Comparison of ENCODE assay signal across 15 mouse cellular contexts in genomic region chr7:67776636-67777305, GRCm38 (mm10). TPM values are rescaled to one million over a fixed set of nuclear protein-coding genes. Genes with fewer than 3 reads are reported as not detected.
A peak's percentile ranks its signal among the peaks of the same experiment; 100 is the strongest.
DNase-seq lines count a peak whose midpoint lies in the region; ATAC-seq lines count a peak whose summit lies in the region.
"Had no signal": no experiment of that assay in that cellular context is flagged by ENCODE, and none has a peak within 500 bp of the region (broad histone marks: within the 10 kb centered on the region; RNA-seq: fewer than 3 reads in every experiment).

No protein-coding gene starts in this region.

- H3K9ac ChIP-seq in hindbrain, embryonic 13.5 days = no peak overlapping the region
- H3K9ac ChIP-seq in midbrain, embryonic 11.5 days (ENCODE audit: low read length) = no peak overlapping the region
- H3K9ac ChIP-seq in midbrain, embryonic 15.5 days = no peak overlapping the region
- H3K9ac ChIP-seq in kidney, embryonic 16.5 days (replicated peaks; ENCODE audit: low read length) = peak overlapping the region; percentile 20; the same call in 1 of the 2 replicates

- no peaks in the 10 kb centered on the region for H3K36me3 ChIP-seq in hindbrain, embryonic 10.5 days
- H3K36me3 ChIP-seq in hindbrain, embryonic 13.5 days = no peaks in the 10 kb centered on the region
- no peaks in the 10 kb centered on the region for H3K36me3 ChIP-seq in midbrain, embryonic 11.5 days (ENCODE audit: control insufficient read depth, insufficient read depth, low read length)
- H3K36me3 ChIP-seq in midbrain, embryonic 15.5 days (replicated peaks) = no peaks in the 10 kb centered on the region
- H3K36me3 ChIP-seq in kidney, embryonic 16.5 days (ENCODE audit: insufficient read depth, low read length) = no peaks in the 10 kb centered on the region
- H3K36me3 ChIP-seq: G1E had no signal

- H3K9me3 ChIP-seq in hindbrain, embryonic 10.5 days = no peaks in the 10 kb centered on the region
- no peaks in the 10 kb centered on the region for H3K9me3 ChIP-seq in hindbrain, embryonic 13.5 days
- no peaks in the 10 kb centered on the region for H3K9me3 ChIP-seq in midbrain, embryonic 11.5 days (ENCODE audit: control insufficient read depth, low read length)
- H3K9me3 ChIP-seq in midbrain, embryonic 15.5 days = no peaks in the 10 kb centered on the region
- H3K9me3 ChIP-seq in kidney, embryonic 16.5 days (ENCODE audit: low read length) = no peaks in the 10 kb centered on the region

- H3K4me1 ChIP-seq in hindbrain, embryonic 10.5 days (replicated peaks) = peaks cover 6% of the 10 kb centered on the region; the same call in 1 of the 2 replicates
- no peaks in the 10 kb centered on the region for H3K4me1 ChIP-seq in hindbrain, embryonic 13.5 days (replicated peaks)
- H3K4me1 ChIP-seq in midbrain, embryonic 11.5 days (ENCODE audit: control insufficient read depth, insufficient read depth, low read length) = 0 out of 2 replicates have a peak, but pooled peaks cover 3% of the 10 kb centered on the region
- no peaks in the 10 kb centered on the region for H3K4me1 ChIP-seq in midbrain, embryonic 15.5 days
- H3K4me1 ChIP-seq in kidney, embryonic 16.5 days (ENCODE audit: insufficient read depth, low read length) = peaks cover 11% of the 10 kb centered on the region

- peak overlapping the region; percentile 12; the same call in 1 of the 2 replicates for H3K27ac ChIP-seq in hindbrain, embryonic 10.5 days
- no peak overlapping the region for H3K27ac ChIP-seq in hindbrain, embryonic 13.5 days
- H3K27ac ChIP-seq in midbrain, embryonic 11.5 days (ENCODE audit: low read depth, low read length) = no peak overlapping the region
- no peak overlapping the region for H3K27ac ChIP-seq in midbrain, embryonic 15.5 days
- H3K27ac ChIP-seq in kidney, embryonic 16.5 days (ENCODE audit: low read length) = no peak overlapping the region

- 0 out of 2 replicates have a peak, but pooled peaks cover under 1% of the 10 kb centered on the region for H3K27me3 ChIP-seq in hindbrain, embryonic 10.5 days (ENCODE audit: insufficient read depth, poor library complexity, severe bottlenecking)
- H3K27me3 ChIP-seq in hindbrain, embryonic 13.5 days = no peaks in the 10 kb centered on the region
- no peaks in the 10 kb centered on the region for H3K27me3 ChIP-seq in midbrain, embryonic 11.5 days (ENCODE audit: control insufficient read depth, insufficient read depth, low read length)
- H3K27me3 ChIP-seq in midbrain, embryonic 15.5 days (replicated peaks) = no peaks in the 10 kb centered on the region
- no peaks in the 10 kb centered on the region for H3K27me3 ChIP-seq in kidney, embryonic 16.5 days (ENCODE audit: insufficient read depth, low read length)

- no peak overlapping the region for H3K4me2 ChIP-seq in hindbrain, embryonic 13.5 days
- H3K4me2 ChIP-seq in midbrain, embryonic 11.5 days = no peak overlapping the region
- no peak overlapping the region for H3K4me2 ChIP-seq in midbrain, embryonic 15.5 days
- peak overlapping the region; percentile 10; the same call in 1 of the 2 replicates for H3K4me2 ChIP-seq in kidney, embryonic 16.5 days (replicated peaks; ENCODE audit: low read depth, low read length)

- H3K4me3 ChIP-seq in hindbrain, embryonic 10.5 days = no peak overlapping the region
- no peak overlapping the region for H3K4me3 ChIP-seq in hindbrain, embryonic 13.5 days
- no peak overlapping the region for H3K4me3 ChIP-seq in midbrain, embryonic 11.5 days (ENCODE audit: low read depth, low read length)
- H3K4me3 ChIP-seq in midbrain, embryonic 15.5 days = no peak overlapping the region
- H3K4me3 ChIP-seq in kidney, embryonic 16.5 days (ENCODE audit: low read length) = no peak overlapping the region
- H3K4me3 ChIP-seq: erythroblast, embryonic 14.5 days had no signal

- ATAC-seq in hindbrain, embryonic 13.5 days (ENCODE audit: low FRiP score) = no peak
- ATAC-seq in midbrain, embryonic 11.5 days (ENCODE audit: low FRiP score) = no peak
- ATAC-seq in midbrain, embryonic 15.5 days (replicated peaks) = no peak
- ATAC-seq in kidney, embryonic 16.5 days (ENCODE audit: low FRiP score, low TSS enrichment) = no peak
- no peak for ATAC-seq in megakaryocyte-erythroid progenitor cell, adult 5-6 weeks (replicated peaks; ENCODE audit: low FRiP score, low TSS enrichment, poor library complexity, severe bottlenecking)
- ATAC-seq: inflammation-experienced regulatory T-cells, adult 6 months had no signal

- 60% methylated on average over 12 of the region's 12 CpGs for WGBS in hindbrain, embryonic 10.5 days
- 57% methylated on average over 12 of the region's 12 CpGs for WGBS in hindbrain, embryonic 13.5 days
- 34% methylated on average over 12 of the region's 12 CpGs for WGBS in midbrain, embryonic 11.5 days
- 33% methylated on average over 12 of the region's 12 CpGs for WGBS in midbrain, embryonic 15.5 days
- whole genome bisulfite sequencing in kidney, embryonic 16.5 days = 22% methylated on average over 12 of the region's 12 CpGs

- no peak for DNase-seq in hindbrain, embryonic 10.5 days (ENCODE audit: low spot score)
- peak; percentile 87 for DNase-seq in midbrain, embryonic 11.5 days (ENCODE audit: low spot score, missing footprints)
- peak; percentile 41 for DNase-seq in retina, postnatal 1 day
- DNase-seq: adrenal gland, postnatal 25 days; cerebellum, postnatal 10 days; lung, adult 18-20 months; thymus, postnatal 14 days had no signal

RNA-seq across cellular contexts. Expression of gene Synm, which starts 17.2 kb away (rescaled TPM):
- 2.0 and 2.5 TPM in 2 replicates for polyA plus RNA-seq in hindbrain, embryonic 10.5 days (2016; fragmentation: Nextera tagmentation; extraction: Ambion mirVana)
- polyA plus RNA-seq in hindbrain, embryonic 13.5 days (2015; fragmentation: Nextera tagmentation; extraction: Ambion mirVana) = 5.2 and 7.0 TPM in 2 replicates
- polyA plus RNA-seq in midbrain, embryonic 11.5 days (2014; fragmentation: Nextera tagmentation; extraction: Ambion mirVana) = 0.91 and 1.3 TPM in 2 replicates
- 4.6 and 5.0 TPM in 2 replicates for polyA plus RNA-seq in midbrain, embryonic 15.5 days (2015; fragmentation: Nextera tagmentation; extraction: Ambion mirVana)
- polyA plus RNA-seq in kidney, embryonic 16.5 days (2015; fragmentation: Nextera tagmentation; extraction: Ambion mirVana) = 1.6 and 2.3 TPM in 2 replicates
- total RNA-seq in megakaryocyte-erythroid progenitor cell, adult 5-6 weeks (2014; fragmentation: Nextera tagmentation) = not detected in 2 replicates
- total RNA-seq in megakaryocyte-erythroid progenitor cell, adult 5-6 weeks (2017) = 0.52 TPM in 1 of 2 replicates, not detected in the other
- total RNA-seq: neutrophil, adult 5-6 weeks had no signal
- polyA plus RNA-seq: G1E; inflammation-experienced regulatory T-cells, adult 6 months had no signal
